Mouse (Mus musculus) midbrain, embryonic 14.5 days (tissue): Measurements from ENCODE around the gene Mrm3. TPM values are rescaled to one million over a fixed set of nuclear protein-coding genes. Genes with fewer than 3 reads are reported as not detected.
A peak's percentile ranks its signal among the peaks of the same experiment; 100 is the strongest.

Experiments used
- ATAC-seq: fragments of 200-750 bp; cut with Nextera tagmentation; 2 replicates; pipeline ENCODE4 v1.8.0; 2017; ENCODE audit warnings: moderate number of reproducible peaks, moderate library complexity; ENCODE audit not compliant: low FRiP score, low TSS enrichment
- DNase-seq: peaks from one replicate; pipeline ENCODE4 v3.0.0-alpha.2; 2015
- H3K27ac ChIP-seq: fragments of 300-500 bp; sonication (generic); replicated peaks from 2 replicates; pipeline ENCODE4 v1.5.1; 2014; ENCODE audit warnings: mild to moderate bottlenecking, low read depth, low read length, moderate library complexity
- H3K27me3 ChIP-seq: fragments of 300-500 bp; sonication (generic); 2 replicates; pipeline ENCODE4 v1.6.1; 2014; ENCODE audit warnings: low read length, control low read depth, mixed read lengths; ENCODE audit not compliant: control insufficient read depth, insufficient read depth
- H3K36me3 ChIP-seq: fragments of 300-500 bp; sonication (generic); 2 replicates; pipeline ENCODE4 v1.6.1; 2014; ENCODE audit warnings: low read length, control low read depth; ENCODE audit not compliant: control insufficient read depth, insufficient read depth
- H3K4me1 ChIP-seq: fragments of 300-500 bp; sonication (generic); 2 replicates; pipeline ENCODE4 v1.6.1; 2014; ENCODE audit warnings: mild to moderate bottlenecking, antibody characterized with exemption, low read length, control low read depth; ENCODE audit not compliant: control insufficient read depth, insufficient read depth
- H3K4me2 ChIP-seq: fragments of 300-500 bp; sonication (generic); 2 replicates; pipeline ENCODE4 v1.6.1; 2014; ENCODE audit warnings: mild to moderate bottlenecking, low read length, moderate library complexity
- H3K4me3 ChIP-seq: fragments of 300-500 bp; sonication (generic); replicated peaks from 2 replicates; pipeline ENCODE4 v1.5.1; 2014; ENCODE audit warnings: low read depth, low read length
- H3K9ac ChIP-seq: fragments of 300-500 bp; sonication (generic); replicated peaks from 2 replicates; pipeline ENCODE4 v1.6.1; 2014; ENCODE audit warnings: mild to moderate bottlenecking, low read length, moderate library complexity
- H3K9me3 ChIP-seq: fragments of 300-500 bp; sonication (generic); 2 replicates; pipeline ENCODE4 v1.6.1; 2016; ENCODE audit warnings: low read length, control low read depth, mixed read lengths; ENCODE audit not compliant: control insufficient read depth
- WGBS: fragments of 180-500 bp; shearing (Covaris S2); extraction: QIAGEN DNeasy Blood & Tissue Kit; methylation state at CpG from one replicate; pipeline ENCODE4 v1.1.7; 2014; 5-methylcytosine and 5-hydroxymethylcytosine counted together
- polyA plus RNA-seq: library from polyadenylated mRNA; unstranded; fragments of >200 nt; fragmentation: Nextera tagmentation; extraction: Ambion mirVana; gene quantifications from 2 replicates; pipeline ENCODE4 v1.2.1, GENCODE M21; 2014

The Mrm3 gene
- polyA plus RNA-seq, 1 experiment from 2014 or later = 21.0 TPM

DNA sequence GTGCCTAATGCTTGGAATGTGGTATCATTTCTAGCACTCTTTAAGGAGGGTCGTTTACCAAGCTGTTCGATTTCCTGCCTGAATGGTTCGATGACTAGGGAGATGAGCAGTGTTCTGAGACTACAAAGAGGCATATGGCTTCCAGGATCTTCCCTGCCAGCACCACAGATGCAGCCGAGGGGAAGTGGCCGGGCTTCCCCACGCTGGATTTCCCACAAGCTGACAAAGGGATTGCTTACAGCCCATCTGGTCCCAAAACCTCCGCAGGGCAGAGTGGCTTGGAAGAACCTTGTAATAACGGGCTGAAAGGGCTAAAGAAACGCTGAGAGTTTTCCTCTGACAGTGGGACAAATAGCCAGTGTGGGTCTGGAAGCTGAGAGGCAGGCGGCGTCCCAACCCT lies 46.9 kb downstream of the Mrm3 start:
- Histone ChIP-seq H3K36me3 (no peaks in the 10 kb centered on the region), H3K27ac (peak overlapping the region; percentile 81), H3K9ac (no peak overlapping the region), H3K9me3 (no peaks in the 10 kb centered on the region), H3K27me3 (no peaks in the 10 kb centered on the region), H3K4me1 (peaks cover 41% of the 10 kb centered on the region), H3K4me2 (no peak overlapping the region), H3K4me3 (no peak overlapping the region)
- ATAC-seq = peak; percentile 17; the same call in 1 of the 2 replicates
- peak; percentile 68 for DNase-seq
- 16% methylated on average over 11 of the region's 11 CpGs for WGBS

DNA sequence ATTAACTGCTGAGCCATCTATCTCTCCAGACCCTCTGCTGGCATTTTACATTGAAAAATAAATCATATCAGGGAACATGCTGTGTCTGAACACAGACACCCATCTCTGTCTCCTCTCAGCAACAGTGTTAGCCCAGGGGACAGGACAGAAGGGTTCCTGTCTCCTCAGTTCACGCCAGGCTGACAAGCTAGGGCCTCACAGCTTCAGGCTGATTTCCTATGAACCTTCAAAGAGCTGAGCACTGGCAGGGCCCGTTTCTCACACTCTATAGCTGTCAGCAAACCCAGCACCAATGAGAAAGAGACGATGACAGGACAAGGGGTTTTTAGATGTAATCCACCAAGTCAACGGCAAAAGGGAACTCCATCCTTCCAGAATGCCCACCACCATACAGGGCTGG lies 48.4 kb downstream of the Mrm3 start:
- H3K27ac ChIP-seq = no peak overlapping the region
- WGBS = 79% methylated on average over 4 of the region's 4 CpGs
- no peak overlapping the region for H3K4me2 ChIP-seq
- DNase-seq (no peak), ATAC-seq (no peak)
- H3K9ac ChIP-seq = no peak overlapping the region
- H3K27me3 ChIP-seq = no peaks in the 10 kb centered on the region
- H3K9me3 ChIP-seq = no peaks in the 10 kb centered on the region
- no peaks in the 10 kb centered on the region for H3K36me3 ChIP-seq
- no peak overlapping the region for H3K4me3 ChIP-seq
- peaks cover 50% of the 10 kb centered on the region for H3K4me1 ChIP-seq

DNA sequence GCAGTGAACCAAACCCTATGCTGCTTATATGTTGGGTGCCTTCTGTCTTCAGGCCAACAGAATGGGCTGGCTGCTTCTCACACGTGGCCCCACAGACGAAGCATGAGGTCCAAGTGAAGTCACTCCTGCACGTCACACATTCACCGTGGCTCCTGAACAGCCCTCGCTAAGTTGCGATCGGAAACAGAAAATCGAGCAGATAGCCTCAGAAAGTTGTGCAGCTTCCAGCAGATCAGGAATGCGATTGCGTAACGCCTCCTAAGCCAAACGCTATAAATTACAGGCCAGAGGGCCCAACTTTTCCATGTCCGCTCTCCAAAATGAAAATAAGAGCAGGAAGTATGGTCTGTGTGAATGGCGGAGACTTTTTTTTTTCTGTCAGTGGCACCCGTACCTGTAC lies 48.9 kb downstream of the Mrm3 start:
- 90% methylated on average over 15 of the region's 15 CpGs for WGBS
- H3K9ac ChIP-seq = no peak overlapping the region
- H3K4me3 ChIP-seq = no peak overlapping the region
- no peak overlapping the region for H3K4me2 ChIP-seq
- no peak for DNase-seq
- peaks cover 47% of the 10 kb centered on the region for H3K4me1 ChIP-seq
- no peaks in the 10 kb centered on the region for H3K9me3 ChIP-seq
- ATAC-seq = no peak
- H3K27me3 ChIP-seq = no peaks in the 10 kb centered on the region
- H3K36me3 ChIP-seq = no peaks in the 10 kb centered on the region
- 0 out of 2 replicates have a peak overlapping the region, but pooled peaks have one; percentile 64 for H3K27ac ChIP-seq

DNA sequence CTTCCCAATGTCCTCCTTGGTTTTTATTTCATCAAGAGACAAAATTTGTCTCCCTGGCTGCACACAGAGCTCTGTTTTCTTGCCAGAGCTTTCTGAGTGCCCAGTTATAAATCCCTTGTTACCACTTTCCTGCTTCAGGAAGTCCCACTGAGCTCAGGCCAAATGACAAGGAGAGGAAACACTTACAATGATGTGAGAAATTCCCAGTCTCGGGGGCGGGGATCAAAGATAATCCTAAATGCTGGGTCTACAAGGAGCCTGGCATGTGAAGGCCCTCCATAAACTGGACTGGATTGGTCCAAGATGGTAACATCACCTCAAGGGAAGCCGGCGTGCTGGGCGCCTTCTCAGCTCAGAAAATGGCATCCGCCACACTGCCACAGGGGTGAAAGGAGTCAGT lies 49.3 kb downstream of the Mrm3 start:
- no peak for DNase-seq
- Histone ChIP-seq H3K4me2 (no peak overlapping the region), H3K4me3 (no peak overlapping the region), H3K27ac (peak overlapping the region; percentile 64; the same call in 1 of the 2 replicates), H3K9ac (no peak overlapping the region), H3K4me1 (peaks cover 42% of the 10 kb centered on the region), H3K9me3 (no peaks in the 10 kb centered on the region), H3K27me3 (no peaks in the 10 kb centered on the region), H3K36me3 (no peaks in the 10 kb centered on the region)
- 62% methylated on average over 6 of the region's 6 CpGs for WGBS
- no peak for ATAC-seq

DNA sequence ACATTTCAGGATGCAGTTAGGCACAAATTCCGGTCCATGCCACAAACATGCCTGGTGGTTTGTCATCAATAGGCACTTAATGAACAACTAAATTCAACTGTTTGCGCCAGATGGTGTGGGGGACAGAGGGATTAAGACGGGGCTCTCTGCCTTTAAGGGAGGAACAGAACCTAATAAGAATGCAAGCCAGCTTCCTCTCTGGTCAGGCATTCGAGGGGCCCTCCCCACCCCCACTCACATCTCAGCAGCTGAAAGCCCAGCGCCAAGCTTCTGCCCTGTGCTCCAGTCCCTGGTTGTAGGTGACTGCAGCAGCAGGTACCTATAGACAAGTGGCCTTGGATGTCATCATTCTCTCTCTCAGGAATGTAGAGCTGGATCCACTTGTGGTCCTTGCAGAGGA lies 50.6 kb downstream of the Mrm3 start:
- Histone ChIP-seq H3K27ac (peak overlapping the region; percentile 58; the same call in 1 of the 2 replicates), H3K4me3 (no peak overlapping the region), H3K36me3 (no peaks in the 10 kb centered on the region), H3K9ac (no peak overlapping the region), H3K4me2 (no peak overlapping the region), H3K27me3 (no peaks in the 10 kb centered on the region), H3K4me1 (peaks cover 41% of the 10 kb centered on the region), H3K9me3 (no peaks in the 10 kb centered on the region)
- DNase-seq (peak; percentile 45), ATAC-seq (no peak)
- 20% methylated on average over 5 of the region's 5 CpGs for WGBS

DNA sequence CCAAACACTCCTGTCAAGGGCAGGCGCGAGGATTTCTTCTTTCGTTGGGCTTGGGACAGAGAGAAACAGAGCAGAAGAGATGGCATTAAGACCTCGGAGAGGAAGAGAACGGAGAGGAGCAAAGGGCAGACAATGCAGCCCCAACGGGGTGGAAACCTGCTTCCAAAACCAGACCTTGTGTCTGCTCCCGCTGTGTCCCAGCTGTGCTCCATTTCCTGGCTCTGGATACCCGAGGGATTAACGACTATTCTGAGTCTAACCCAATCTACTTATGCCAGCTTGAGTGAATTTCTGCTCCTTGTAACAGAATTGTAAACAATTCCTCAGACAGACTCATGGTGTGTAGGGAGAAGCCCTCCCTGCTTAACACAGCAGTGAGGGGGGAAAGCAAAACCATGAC lies 51.3 kb downstream of the Mrm3 start:
- no peak overlapping the region for H3K9ac ChIP-seq
- WGBS = 9% methylated on average over 9 of the region's 9 CpGs
- 0 out of 2 replicates have a peak overlapping the region, but pooled peaks have one; percentile 3 for H3K4me2 ChIP-seq
- no peaks in the 10 kb centered on the region for H3K27me3 ChIP-seq
- H3K27ac ChIP-seq = peak overlapping the region; percentile 58; the same call in 1 of the 2 replicates
- H3K9me3 ChIP-seq = no peaks in the 10 kb centered on the region
- peak; percentile 57 for DNase-seq
- no peak for ATAC-seq
- no peak overlapping the region for H3K4me3 ChIP-seq
- H3K4me1 ChIP-seq = peaks cover 40% of the 10 kb centered on the region
- H3K36me3 ChIP-seq = no peaks in the 10 kb centered on the region

DNA sequence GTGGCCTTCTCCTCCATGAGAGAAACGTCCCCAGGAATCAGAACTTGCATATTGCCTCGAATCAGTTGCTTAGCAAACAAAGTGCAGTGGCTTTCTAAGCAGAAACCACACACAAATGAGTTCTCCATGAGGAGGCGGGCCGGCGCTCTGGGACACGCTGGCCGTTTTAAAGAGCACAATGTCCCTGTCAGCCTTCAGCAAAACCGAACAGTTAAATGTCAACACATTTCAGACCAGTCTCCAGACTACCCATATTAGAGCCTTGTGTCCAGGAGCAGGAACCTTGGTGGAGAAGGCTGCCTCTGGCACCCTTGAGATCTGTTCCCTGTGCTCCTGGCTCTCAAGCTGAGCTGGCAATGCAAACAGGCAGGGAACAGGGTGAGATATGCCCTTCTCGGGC lies 53.7 kb downstream of the Mrm3 start:
- H3K4me2 ChIP-seq = no peak overlapping the region
- no peak overlapping the region for H3K4me3 ChIP-seq
- no peak for DNase-seq
- H3K27me3 ChIP-seq = no peaks in the 10 kb centered on the region
- H3K36me3 ChIP-seq = no peaks in the 10 kb centered on the region
- peaks cover 30% of the 10 kb centered on the region; the same call in 1 of the 2 replicates for H3K4me1 ChIP-seq
- H3K9ac ChIP-seq = no peak overlapping the region
- 0 out of 2 replicates have a peak overlapping the region, but pooled peaks have one; percentile 20 for H3K27ac ChIP-seq
- no peaks in the 10 kb centered on the region for H3K9me3 ChIP-seq
- ATAC-seq = no peak
- 56% methylated on average over 9 of the region's 9 CpGs for WGBS

DNA sequence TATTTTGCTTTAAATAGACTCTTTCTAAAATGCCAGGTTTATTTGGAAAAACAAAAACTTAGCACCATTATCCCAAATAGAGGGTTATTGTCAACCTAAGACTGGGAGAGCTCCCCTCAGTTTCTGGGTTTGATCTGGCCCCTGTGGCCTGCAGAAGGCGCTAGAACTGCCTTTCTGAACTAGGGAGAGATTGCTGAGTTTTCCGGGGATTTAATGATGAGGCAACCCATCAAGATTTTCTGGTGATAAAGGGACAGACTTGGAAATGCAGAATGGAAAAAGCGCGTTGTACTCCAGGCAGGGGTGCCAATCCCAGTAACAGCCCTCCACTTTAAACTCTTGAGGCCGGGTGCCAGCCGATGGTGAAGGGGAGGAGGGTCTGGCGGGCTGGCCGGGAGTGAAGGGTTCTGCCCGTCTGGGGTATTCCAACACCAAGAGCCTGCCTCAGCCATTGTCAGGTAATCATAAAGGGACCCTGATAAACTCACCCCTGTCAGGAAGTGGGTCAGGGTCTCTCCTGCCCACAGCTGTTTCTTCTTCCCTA lies 55.0 kb downstream of the Mrm3 start:
- no peak overlapping the region for H3K9ac ChIP-seq
- ATAC-seq = no peak
- 65% methylated on average over 9 of the region's 9 CpGs for WGBS
- no peak overlapping the region for H3K27ac ChIP-seq
- peaks cover 22% of the 10 kb centered on the region; the same call in 1 of the 2 replicates for H3K4me1 ChIP-seq
- no peak overlapping the region for H3K4me2 ChIP-seq
- no peak for DNase-seq
- no peaks in the 10 kb centered on the region for H3K9me3 ChIP-seq
- H3K4me3 ChIP-seq = no peak overlapping the region
- no peaks in the 10 kb centered on the region for H3K27me3 ChIP-seq
- H3K36me3 ChIP-seq = no peaks in the 10 kb centered on the region
